Mouse (Mus musculus) embryo, embryonic 11 days (tissue): ENCODE data around the gene Dtx2.
A peak's percentile ranks its signal among the peaks of the same experiment; 100 is the strongest.

ENCODE experiments used
- DNase-seq: peaks from one replicate; pipeline ENCODE4 v3.0.0-alpha.2; 2015

Dtx2 gene

DNA sequence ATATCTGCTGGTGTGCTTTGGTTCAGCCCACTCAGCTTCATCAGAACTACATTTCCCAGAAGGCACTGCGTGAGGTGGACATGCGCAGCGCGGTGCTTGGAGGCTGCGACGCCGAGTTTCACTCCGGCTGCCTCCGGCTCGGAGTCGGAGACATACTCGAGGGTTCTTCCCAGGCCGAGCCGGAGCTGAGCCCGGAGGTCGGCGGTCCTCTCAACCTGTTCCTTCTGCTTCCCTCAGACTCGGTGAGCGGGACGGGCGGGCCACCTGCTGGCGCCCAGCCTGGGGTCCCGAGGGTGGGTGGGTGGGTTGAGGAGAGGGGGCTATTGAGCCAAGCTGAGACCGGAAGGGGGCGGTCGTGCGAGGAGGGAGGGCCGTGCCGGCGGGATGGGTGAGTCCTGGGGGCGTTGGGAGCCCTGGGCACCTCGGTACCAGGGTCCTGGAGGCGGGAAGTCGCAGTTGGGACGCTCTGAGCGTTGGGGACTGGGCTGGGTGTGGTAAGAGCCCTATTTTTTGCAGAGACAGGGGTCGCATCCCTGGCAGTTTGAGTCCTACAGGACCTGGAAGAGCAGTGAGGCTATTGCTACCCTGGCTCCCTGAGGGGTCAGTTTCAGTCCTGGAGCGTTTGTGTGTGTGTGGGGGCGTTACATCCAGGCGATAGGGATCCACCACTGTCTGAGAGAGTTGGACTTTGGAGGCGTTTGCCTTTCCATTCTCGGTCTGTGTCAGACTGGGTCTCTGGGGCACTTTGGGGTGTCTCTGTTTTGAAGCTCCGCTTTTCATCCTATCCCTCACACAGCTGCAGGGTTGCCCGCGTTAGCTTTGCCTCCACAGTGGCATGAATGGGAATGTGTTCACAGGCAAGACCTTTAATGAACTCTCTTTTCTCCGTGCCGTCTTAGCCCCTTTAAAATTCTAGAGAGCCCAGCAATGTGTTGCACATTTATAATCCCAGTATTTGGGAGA is at the start of gene Dtx2:
Gene Dtx2, plus strand, starts transcription at position 76 of the 963 bp plus-strand sequence.
- DNase-seq: peak; percentile 96

DNA sequence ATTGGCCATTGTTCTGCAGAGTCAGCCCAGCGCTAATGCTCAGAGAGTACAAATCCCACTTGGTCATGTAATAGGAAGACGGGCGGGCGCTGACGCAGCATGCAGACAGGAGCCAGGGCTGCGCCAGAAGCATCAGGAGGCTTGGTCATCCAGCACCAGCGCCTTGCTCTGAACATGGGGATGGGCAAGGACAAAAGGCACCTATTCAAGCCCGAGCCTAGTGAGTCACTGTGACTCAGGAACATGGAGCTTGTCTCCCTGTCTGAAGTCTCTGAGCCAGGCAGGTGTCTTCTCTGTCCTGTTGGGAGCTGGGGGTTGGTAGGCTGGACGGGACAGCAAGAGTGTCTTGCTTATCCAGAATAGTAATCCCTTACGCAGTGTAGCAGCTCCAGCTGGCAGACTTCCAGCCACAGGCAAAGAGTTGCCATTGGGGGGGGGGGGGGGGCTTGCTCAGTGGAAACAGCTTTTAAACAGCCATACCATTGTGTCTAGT is 48.6 kb upstream of the Dtx2 start:
- no peak for DNase-seq

DNA sequence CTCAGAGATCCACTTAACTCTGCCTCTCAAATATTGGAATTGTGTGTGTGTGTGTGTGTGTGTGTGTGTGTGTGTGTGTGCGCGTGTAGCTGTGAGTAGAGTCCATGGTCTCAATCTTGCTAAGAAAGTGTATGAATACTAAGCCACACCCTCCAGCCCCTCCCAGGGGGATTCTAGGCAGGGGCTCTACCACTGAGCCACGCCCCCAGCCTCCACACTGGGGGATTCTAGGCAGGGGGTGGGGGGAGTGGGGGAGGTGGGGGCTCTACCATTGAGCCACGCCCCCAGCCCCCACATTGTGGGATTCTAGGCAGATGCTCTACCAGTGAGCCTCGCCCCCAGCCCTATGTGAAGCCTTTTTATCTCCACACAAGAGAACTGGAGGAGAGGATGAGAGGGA is 48.0 kb upstream of the Dtx2 start:
- no peak for DNase-seq

DNA sequence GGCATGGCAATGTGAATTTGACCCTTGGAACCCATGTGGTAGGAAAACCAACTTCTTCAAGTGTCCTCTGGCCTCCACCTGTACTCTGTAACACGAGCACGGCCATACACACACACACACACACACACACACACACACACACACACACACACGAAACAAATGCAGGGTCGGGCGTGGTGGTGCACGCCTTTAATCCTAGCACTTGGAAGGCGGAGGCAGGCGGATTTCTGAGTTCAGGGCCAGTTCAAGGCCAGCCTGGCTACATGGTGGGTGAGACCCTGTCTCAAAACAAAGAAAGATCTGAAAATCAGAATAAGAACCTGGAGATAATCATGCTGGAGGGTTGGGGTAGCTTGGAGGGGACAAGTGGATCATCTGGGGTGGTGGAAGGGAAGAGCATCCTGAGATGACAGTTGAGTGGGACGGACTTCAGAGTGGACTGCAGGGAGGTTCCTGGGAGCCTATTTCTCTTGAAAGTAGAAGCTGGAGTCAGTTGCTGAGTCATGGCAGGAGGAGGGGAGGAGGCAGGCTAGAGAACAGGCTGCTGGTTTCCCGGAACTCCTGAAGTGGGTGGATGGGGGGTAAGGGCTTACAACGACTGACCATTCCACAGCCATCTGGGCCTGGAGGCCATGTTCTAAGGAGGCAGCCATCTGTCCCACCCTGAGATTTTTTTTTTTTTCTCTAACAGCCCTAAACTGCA is 43.7 kb upstream of the Dtx2 start:
- DNase-seq: no peak

DNA sequence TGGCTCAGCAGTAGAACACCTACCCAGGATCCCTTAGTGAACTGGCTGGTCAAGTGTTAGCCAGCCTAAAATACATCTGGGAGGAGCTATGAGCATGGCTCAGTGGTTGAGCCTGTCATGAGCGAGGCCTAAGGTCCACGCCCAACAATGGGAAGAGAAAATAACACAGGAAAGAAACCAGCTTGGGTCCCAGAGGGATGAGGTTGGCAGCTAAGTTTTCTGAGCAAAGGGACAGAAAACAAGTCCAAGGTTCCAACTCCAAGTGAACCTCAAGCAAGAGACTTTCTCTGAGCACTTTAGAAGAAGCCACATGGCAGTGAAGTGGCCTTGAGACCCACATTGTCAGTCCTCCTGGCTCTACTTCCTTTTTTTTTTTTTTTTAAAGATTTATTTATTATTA is 42.9 kb upstream of the Dtx2 start:
- no peak for DNase-seq

DNA sequence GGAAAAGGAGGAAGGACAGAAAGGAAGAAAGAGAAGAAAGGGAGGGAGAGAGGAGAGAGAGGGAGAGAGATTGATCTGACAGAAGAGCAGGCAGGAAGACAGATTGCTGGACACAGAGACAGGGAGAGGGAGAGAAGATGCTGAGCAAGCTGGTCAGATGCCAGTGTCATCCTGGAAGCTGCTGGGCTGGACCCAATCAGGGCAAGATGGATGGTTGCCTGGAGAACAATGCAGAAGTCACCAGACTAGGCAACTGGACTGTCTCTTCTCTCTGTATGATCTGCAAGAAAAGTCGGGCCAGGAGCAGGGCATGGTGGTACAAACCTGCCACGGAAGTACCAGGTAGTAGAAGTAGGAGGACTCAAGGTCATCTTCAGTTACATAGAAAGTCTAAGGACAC is 41.8 kb upstream of the Dtx2 start:
- DNase-seq: no peak

DNA sequence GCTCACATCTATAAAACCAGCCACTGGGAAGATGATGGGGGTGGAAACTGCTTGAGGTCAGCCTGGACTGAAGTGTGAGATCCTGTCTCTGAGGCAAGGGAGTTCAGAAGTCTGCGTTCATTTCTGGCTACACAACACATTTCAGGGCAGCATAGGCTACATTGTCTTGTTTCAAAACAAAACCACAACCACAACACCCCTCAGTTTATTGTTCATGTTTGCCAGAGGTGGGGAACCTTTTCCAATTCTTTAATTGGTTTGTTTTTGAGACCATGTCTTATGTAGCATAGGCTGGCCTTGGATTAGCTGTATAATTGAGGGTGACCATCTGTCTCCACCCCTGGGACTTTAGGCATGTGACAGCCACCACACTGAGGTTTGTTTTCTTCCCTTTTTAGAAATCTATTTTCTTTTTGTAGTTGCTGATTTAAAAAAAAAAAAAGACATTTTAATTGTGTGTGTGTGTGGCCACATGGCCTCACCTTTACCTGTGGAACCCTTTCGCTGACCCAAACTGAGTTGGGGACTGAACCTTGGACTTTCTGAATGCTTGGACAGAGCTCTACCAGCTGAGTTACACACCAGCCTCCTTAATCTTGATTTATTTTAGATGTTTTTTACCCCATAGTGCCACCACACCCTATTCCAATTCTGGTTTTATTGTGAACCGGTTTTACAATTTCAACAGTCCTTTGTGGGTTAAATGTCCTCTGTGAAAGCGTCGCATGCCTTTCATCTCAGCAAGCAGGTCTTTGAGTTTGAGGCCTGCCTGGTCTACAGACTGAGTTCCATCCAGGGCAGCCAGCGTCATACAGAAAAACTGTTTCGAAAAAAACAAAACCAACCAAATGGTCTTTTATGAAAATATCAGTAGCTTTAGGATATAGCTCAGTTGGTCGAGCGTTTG is 38.0 kb upstream of the Dtx2 start:
- DNase-seq: peak; percentile 5

DNA sequence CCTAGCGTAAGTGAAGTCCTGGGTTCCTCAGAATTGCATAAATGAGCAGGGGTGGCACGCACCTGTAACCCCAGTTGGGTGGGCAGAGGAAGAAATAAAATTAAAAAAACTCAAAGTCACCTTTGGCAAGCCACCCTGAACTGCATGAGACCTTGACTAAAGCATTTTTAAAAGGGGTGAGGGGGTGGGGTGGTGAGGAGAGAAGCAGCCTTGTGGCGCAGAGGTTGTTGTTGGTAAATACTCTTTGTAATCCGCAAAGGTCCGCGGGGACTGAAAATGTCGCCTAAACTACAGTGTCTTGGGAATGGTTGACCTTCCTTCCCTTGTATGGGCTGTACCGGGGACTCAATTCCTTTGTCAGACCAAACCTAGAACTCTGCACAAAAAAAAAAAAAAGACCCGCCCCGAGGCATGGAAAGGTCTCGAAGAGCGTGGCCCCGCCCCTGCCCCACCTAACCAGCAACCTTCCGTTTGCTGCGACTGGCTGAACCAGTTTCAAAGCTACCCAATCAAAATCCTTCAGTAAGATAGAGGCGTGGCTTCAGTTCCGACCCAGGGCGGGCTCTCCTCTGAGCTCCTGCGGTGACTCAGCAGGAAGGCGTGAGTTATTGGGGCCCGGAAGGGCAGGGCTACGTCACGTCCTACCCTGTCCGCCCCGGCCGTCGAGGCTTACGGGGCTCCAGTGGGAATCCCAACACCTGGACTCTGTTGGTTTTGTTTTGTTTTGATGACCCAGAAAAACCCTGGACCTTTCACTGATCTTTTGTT is 37.2 kb upstream of the Dtx2 start:
- peak; percentile 97 for DNase-seq

DNA sequence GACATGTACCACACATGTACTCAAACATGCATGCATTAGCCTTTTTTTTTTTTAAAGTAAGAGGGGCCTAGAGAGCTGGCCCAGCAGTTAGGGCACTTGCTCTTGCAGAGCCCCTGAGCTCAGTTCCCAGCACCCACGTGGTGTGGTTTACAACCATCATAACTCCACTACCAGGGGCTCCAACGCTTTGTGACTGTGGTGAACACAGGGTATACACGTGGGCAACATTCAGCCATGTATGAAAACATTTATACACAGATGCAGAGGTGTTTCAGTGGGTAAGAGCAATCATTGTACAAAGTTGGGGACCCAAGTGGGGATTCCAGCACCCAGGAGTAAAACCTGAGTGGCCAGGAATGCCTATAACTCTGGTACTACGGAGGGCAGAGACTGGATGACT is 36.2 kb upstream of the Dtx2 start:
- no peak for DNase-seq

DNA sequence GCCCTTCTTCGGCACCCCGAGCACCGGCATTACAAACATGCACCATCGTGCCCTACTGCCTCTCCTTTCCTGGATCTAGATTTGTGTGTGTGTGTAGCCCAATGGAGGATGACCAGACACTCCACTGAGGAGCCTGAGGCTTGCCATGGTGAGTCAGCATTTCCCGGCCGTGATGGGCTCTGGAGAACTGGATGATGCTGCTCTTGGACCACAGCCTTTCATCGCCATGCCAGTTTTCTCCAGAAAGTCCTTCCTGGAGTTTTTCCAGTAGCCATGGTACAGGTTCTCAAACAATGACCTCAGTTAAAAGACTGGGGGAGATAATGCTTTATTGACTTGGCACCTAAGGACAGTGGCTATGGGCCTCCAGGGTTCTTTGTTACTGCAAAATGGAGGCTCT is 34.7 kb upstream of the Dtx2 start:
- no peak for DNase-seq

DNA sequence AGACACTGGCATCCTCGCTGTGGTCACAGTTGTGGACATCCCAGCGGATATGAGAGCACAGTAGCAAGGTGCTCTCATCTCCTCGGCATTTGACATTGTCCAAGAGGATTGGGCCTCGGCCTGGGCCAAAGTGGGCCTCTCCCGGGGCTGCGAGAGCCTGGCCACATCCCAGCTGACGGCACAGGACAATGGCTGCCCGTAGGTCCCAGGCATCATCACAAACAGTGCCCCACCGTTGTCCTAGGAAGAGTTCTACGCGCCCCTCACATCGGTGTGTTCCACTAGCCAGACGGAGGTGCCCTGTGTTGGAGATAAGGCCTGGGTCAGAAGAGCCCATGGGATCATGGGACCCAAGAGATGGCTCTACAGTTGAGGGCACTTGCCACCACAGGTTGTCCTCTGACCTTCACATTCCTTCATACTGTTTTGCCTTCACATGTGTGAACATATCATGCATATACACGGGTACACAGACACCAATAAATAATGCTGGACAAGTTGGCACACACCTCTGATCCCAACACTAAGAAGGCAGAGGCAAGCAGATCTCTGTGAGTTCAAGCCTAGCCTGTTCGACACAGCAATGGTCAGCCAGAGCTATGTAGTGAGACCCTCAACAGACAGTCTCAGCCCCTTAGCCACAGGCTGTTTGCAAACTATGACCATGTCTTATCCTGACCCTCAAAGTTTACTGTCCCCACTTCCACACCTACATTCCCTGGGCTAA is 33.5 kb upstream of the Dtx2 start:
- no peak for DNase-seq

DNA sequence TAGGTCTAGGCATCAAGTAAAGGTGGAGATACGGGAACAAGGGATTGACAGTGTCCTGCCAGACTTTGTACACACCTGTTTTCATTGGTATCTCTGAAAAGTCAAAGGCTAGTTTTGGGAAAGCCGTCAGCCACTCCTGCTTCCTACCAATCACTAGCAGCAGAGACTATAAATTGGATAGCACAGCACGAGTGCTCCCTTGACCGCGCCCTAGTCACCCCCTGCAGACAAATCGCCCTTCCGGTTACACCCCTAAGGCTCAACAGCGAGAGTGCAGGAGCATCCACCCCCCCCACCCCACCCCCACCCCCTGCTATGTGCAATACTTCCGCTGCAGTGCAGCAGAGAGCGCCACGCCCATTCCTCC is 32.5 kb upstream of the Dtx2 start:
- no peak for DNase-seq

DNA sequence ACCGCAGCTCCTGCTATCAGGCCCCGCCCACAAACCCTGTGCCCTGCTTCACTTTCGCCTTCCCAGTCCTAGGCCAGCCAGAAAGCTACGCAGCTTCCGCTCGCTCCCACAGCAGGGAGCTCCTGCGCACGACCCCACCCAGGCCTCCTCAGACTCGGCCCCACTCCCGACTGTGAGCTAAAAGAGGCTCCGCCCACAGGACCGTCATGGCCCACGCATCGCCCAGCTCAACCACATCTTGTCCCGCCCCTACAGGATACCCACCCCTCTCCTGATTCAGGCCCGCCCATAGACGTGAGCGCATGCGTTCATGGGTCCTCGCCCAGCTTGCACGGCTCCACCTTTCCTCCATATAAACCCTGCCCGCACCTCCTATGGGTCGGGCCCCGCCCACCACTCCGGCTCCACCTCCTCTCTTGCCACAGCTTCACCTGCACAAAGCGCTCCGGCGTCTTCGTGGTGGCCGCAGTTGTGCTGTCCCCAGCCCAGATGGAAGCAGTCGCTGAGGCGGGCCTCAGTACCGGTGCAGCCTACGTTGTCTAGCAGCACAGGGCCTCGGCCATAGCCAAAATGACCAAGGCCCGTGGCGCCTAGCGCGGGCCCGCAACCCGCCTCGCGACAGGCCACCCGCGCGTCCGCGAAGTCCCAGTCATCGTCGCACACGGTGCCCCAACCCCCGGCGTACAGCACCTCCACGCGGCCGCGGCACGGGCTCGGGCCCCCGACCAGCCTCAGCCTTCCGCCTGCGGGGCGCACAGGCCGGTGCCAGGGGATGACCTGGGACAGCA is 31.9 kb upstream of the Dtx2 start:
- peak; percentile 99 for DNase-seq

DNA sequence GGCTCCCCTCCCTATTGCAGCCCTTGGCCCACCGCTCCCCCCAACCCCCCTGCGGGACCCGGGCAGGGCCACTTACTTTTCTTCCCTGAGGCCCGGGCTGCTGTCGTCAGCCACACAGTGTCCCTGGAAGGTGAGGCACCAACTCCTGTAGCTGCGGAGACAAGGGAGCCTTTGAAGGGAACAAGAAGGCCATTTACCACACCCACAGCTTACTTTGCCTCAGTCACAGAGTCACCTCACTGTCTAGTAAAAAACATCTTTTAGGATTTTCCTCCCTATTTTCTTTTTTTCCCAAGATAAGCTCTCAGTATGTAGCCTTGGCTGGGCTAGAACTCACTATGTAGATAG is 31.3 kb upstream of the Dtx2 start:
- DNase-seq: no peak

DNA sequence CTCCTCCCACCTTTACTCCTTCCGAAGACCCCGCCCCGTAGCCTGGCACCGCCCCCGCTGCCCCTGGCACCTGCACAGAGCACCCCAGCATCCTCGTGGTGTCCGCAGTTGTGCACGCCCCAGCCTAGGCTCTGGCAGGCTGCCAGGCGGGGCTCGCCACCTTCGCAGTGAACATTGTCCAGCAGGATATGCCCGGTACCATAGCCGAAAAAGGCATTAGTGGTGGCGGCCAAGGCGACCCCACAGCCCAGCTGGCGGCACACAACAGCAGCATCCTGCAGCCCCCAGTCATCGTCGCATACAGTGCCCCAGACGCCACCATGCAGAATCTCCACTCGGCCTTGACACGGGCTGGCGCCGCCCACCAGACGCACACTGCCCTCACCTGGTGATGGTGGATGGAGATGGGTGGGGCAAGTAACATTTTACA is 29.1 kb upstream of the Dtx2 start:
- DNase-seq: peak; percentile 7

DNA sequence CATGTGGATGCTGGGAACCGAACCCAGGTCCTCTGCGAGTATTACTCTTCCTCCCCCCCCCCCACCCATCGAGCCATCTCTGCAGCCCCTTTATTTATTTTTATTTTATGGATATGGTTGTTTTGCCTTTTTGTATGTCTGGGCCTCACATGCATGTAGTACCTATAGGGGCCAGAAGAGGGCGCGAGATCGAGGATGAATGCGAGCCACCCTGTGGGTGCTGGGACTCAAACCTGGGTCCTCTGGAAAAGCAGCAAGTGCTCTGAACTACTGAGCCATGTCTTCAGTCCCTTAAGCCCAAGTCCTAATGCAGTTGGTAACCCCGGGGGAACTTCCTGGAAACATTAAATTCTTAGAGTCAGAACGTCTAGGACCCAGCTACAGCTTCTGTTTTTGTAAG is 27.7 kb upstream of the Dtx2 start:
- no peak for DNase-seq

DNA sequence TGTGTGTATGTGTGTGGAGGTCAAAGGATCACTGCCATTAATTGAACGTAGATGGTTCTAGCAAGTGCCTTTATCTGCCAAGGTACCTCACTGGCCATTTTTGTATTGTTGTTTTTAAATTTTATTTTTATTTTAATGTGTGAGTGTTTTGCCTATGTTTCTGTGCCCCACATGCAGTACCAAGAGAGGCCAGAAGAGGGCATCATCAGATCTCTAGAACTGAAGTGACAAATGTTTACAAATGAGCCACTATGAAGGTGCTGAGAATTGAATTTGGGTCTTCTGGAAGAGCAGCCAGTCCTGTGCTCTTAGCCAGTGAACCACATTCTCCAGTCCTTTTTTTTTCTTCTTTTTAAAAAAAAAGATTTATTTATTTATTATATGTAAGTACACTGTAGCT is 25.8 kb upstream of the Dtx2 start:
- peak; percentile 45 for DNase-seq

DNA sequence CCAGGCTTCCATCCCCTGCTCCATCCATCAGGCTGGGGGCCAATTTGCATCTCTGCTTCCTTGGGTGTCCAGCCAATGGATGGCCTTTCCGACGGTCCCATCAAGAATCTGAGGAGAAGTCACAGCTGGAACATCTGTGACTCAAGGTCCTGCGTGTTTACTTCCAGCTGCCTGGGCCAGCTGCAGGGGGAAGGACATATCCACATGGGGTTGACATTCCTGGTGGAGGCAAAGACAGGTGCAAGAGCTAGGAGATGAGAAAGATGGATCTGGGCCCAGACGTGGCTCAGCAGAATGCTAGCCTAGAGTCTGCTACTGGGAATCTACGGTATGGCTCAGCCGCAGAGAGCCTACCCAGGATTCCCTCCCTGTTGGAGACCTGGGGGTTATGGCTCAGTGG is 24.4 kb upstream of the Dtx2 start:
- no peak for DNase-seq

DNA sequence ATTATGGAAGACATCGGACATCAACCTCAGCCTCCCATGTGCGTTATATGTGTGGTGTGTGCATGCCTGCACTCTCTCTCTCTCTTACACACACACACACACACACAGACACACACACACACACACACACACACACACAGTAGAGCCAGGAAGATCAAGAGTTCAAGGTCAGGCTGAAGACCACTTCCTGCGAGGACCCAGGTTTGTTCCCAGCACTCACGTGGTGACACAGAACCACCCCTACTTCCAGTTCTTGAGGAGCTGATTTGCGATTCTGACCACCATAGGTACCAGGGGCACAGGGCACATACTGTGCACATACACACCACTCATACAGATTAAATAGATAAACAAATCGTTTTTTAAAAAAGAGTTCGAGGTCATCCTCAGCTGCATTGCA is 22.7 kb upstream of the Dtx2 start:
- DNase-seq: no peak

DNA sequence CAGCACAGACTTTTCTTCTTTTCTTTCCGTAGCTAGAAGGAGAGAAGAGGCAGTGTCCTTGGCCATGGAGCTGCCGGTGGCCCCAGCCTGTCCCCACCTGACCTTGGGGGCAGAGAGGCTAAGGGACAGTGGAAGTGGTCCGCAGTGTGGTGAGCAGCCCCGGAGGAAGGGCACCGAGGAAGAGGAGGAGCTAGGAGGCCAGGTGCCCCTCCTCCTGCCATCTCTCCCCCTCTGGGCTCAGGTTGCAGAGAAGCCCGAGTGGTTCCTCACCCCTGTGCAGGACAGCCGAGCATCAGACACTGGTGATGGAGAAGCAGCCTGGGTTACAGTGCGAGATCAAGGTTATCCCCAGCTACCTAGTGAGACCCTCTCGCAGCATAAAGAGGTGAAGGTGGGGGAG is 20.2 kb upstream of the Dtx2 start, which contains the start of gene Ssc4d:
Gene Ssc4d, minus strand, starts transcription at position 167 of the 400 bp plus-strand sequence.
- DNase-seq: no peak
